Mouse (Mus musculus) heart, postnatal 0 days (tissue): ENCODE results near the gene Papss1. TPM values are rescaled to one million over a fixed set of nuclear protein-coding genes. Genes with fewer than 3 reads are reported as not detected.
A peak's percentile ranks its signal among the peaks of the same experiment; 100 is the strongest.

Source experiments
- ATAC-seq: fragments of 200-750 bp; cut with Nextera tagmentation; 2 replicates; pipeline ENCODE4 v1.8.0; 2017; ENCODE audit warnings: low read depth, moderate number of reproducible peaks, moderate library complexity; ENCODE audit not compliant: insufficient read depth
- DNase-seq: peaks from one replicate; pipeline ENCODE4 v3.0.0-alpha.2; 2016; ENCODE audit warnings: low spot score
- H3K27ac ChIP-seq: fragments of 300-500 bp; sonication (generic); 2 replicates; pipeline ENCODE4 v1.5.1; 2014; ENCODE audit warnings: low read depth, mild to moderate bottlenecking
- H3K27me3 ChIP-seq: fragments of 300-500 bp; sonication (generic); 2 replicates; pipeline ENCODE4 v1.6.1; 2014; ENCODE audit warnings: low read length, mixed read lengths; ENCODE audit not compliant: control insufficient read depth, insufficient read depth
- H3K36me3 ChIP-seq: fragments of 300-500 bp; sonication (generic); replicated peaks from 2 replicates; pipeline ENCODE4 v1.6.1; 2014; ENCODE audit warnings: low read length, mixed read lengths; ENCODE audit not compliant: control insufficient read depth, insufficient read depth
- H3K4me1 ChIP-seq: fragments of 300-500 bp; sonication (generic); 2 replicates; pipeline ENCODE4 v1.6.1; 2014; ENCODE audit warnings: antibody characterized with exemption; ENCODE audit not compliant: control insufficient read depth, insufficient read depth
- H3K4me2 ChIP-seq: fragments of 300-500 bp; sonication (generic); 2 replicates; pipeline ENCODE4 v1.6.1; 2014; ENCODE audit warnings: low read depth, mild to moderate bottlenecking, low read length, moderate library complexity
- H3K4me3 ChIP-seq: fragments of 300-500 bp; sonication (generic); 2 replicates; pipeline ENCODE4 v1.5.1; 2014; ENCODE audit warnings: low read depth, low read length
- H3K9ac ChIP-seq: fragments of 300-500 bp; sonication (generic); replicated peaks from 2 replicates; pipeline ENCODE4 v1.6.1; 2014; ENCODE audit warnings: low read depth, low read length, mixed read lengths
- H3K9me3 ChIP-seq: fragments of 300-500 bp; sonication (generic); replicated peaks from 2 replicates; pipeline ENCODE4 v1.6.1; 2016; ENCODE audit warnings: low read length; ENCODE audit not compliant: control insufficient read depth
- CTCF ChIP-seq: IDR thresholded peaks from 2 replicates; pipeline ENCODE4 v1.5.1; 2016; ENCODE audit warnings: antibody characterized with exemption, control low read depth, low read depth
- EP300 ChIP-seq: IDR thresholded peaks from 2 replicates; pipeline ENCODE4 v1.6.1; 2016; ENCODE audit warnings: antibody characterized with exemption, low read depth
- WGBS: fragments of 180-500 bp; shearing (Covaris S2); extraction: QIAGEN DNeasy Blood & Tissue Kit; methylation state at CpG from one replicate; pipeline ENCODE4 v1.1.7; 2014; 5-methylcytosine and 5-hydroxymethylcytosine counted together
- polyA plus RNA-seq: library from polyadenylated mRNA; unstranded; fragments of >200 nt; fragmentation: Nextera tagmentation; extraction: Ambion mirVana; gene quantifications from 2 replicates; pipeline ENCODE4 v1.2.1, GENCODE M21; 2015
- total RNA-seq: library from RNA; depleted of rRNA; stranded (reverse); fragments of >200 nt; gene quantifications from 2 replicates; pipeline ENCODE4 v1.2.3, GENCODE M21; 2014; ENCODE audit warnings: low replicate concordance

Papss1 gene
- total and polyA plus RNA-seq, 2 experiments from 2014 or later = 22.6 to 28.2 TPM

- 65% methylated on average over 11 of the region's 11 CpGs for WGBS
- Histone ChIP-seq H3K4me1 (no peaks in the 10 kb centered on the region; the same call in 1 of the 2 replicates), H3K9me3 (no peaks in the 10 kb centered on the region), H3K27me3 (no peaks in the 10 kb centered on the region), H3K36me3 (peaks cover 29% of the 10 kb centered on the region), H3K27ac (peak overlapping the region; percentile 46; the same call in 1 of the 2 replicates), H3K9ac (no peak overlapping the region), H3K4me3 (no peak overlapping the region), H3K4me2 (no peak overlapping the region)
- no peak for TF ChIP-seq CTCF
- no peak for TF ChIP-seq EP300
- DNase-seq (no peak), ATAC-seq (peak; percentile 33; the same call in 1 of the 2 replicates)
These were observed 66.1 kb downstream of the Papss1 start for GRCm38 (mm10) chr3:131630407-131631317.

DNA sequence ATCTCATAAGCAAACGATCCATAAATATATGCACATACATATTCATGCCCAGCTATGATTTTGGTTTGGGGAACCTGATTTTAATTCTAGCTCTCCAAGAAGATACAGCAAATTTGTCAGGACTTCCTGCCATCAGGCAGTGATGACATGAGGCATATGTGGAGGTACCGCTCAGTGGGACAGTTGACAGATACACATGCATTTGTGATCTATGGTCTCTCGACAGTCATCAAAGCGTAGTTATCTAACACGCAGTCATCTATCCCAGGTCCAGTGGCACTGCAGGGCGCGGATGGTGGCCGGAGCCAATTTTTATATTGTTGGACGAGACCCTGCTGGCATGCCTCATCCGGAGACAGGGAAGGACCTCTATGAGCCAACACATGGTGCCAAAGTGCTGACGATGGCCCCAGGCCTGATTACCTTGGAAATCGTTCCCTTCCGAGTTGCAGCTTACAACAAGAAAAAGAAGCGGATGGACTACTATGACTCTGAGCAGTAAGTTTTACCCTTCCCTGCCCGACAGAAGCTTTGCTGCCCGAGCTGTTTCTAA is 66.8 kb downstream of the Papss1 start:
- no peak for DNase-seq
- no peaks in the 10 kb centered on the region; the same call in 1 of the 2 replicates for H3K4me1 ChIP-seq
- H3K27ac ChIP-seq = peak overlapping the region; percentile 2; the same call in 1 of the 2 replicates
- no peak for TF ChIP-seq CTCF
- TF ChIP-seq EP300 = no peak
- no peak overlapping the region for H3K4me2 ChIP-seq
- 80% methylated on average over 16 of the region's 16 CpGs for WGBS
- no peaks in the 10 kb centered on the region for H3K27me3 ChIP-seq
- no peak for ATAC-seq
- H3K4me3 ChIP-seq = no peak overlapping the region
- H3K9ac ChIP-seq = no peak overlapping the region
- no peaks in the 10 kb centered on the region for H3K9me3 ChIP-seq
- H3K36me3 ChIP-seq = peaks cover 32% of the 10 kb centered on the region

DNA sequence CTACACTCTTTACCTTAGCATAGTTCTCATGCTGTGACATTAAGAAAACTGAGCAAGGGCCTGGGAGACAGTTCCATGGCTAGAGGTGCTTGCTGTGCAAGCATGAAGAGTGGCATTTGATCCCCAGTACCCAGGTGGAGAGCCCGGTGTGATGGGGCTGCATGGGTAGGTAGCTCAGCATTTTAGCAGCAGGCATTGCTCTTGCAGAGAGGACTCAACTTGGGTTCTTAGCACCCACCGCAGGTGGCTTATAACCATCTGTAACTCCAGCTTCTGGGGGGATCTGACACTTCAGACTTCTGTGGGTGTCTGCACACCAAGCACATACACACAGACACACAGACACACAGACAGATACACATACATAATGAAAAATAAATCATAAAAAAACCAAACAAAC is 69.5 kb downstream of the Papss1 start:
- no peak overlapping the region for H3K9ac ChIP-seq
- 95% methylated on average over 2 of the region's 2 CpGs for WGBS
- no peak overlapping the region for H3K27ac ChIP-seq
- no peak overlapping the region for H3K4me3 ChIP-seq
- H3K9me3 ChIP-seq = no peaks in the 10 kb centered on the region
- H3K36me3 ChIP-seq = peaks cover 24% of the 10 kb centered on the region
- no peak for ATAC-seq
- TF ChIP-seq EP300 (no peak), CTCF (no peak)
- H3K4me2 ChIP-seq = no peak overlapping the region
- no peaks in the 10 kb centered on the region for H3K27me3 ChIP-seq
- no peaks in the 10 kb centered on the region; the same call in 1 of the 2 replicates for H3K4me1 ChIP-seq
- no peak for DNase-seq

GRCm38 (mm10) chr3:131636126-131636525 is 71.6 kb downstream of the Papss1 start:
- Histone ChIP-seq H3K36me3 (peaks cover 23% of the 10 kb centered on the region), H3K4me2 (no peak overlapping the region), H3K27ac (no peak overlapping the region), H3K4me3 (no peak overlapping the region), H3K9ac (no peak overlapping the region), H3K9me3 (no peaks in the 10 kb centered on the region), H3K4me1 (no peaks in the 10 kb centered on the region), H3K27me3 (no peaks in the 10 kb centered on the region)
- no peak for DNase-seq
- 63% methylated on average over 5 of the region's 5 CpGs for WGBS
- TF ChIP-seq EP300 = no peak
- TF ChIP-seq CTCF = no peak
- ATAC-seq = no peak

- Histone ChIP-seq H3K4me3 (no peak overlapping the region), H3K9me3 (no peaks in the 10 kb centered on the region), H3K9ac (no peak overlapping the region), H3K4me2 (no peak overlapping the region), H3K4me1 (no peaks in the 10 kb centered on the region), H3K27ac (no peak overlapping the region), H3K27me3 (no peaks in the 10 kb centered on the region), H3K36me3 (peaks cover 15% of the 10 kb centered on the region)
- no peak for DNase-seq
- ATAC-seq = no peak
- WGBS = 92% methylated on average over 3 of the region's 3 CpGs
- TF ChIP-seq CTCF = no peak
- no peak for TF ChIP-seq EP300
These were observed 72.4 kb downstream of the Papss1 start for GRCm38 (mm10) chr3:131637008-131637407.
